Mouse (Mus musculus) spleen, postnatal 36 days (tissue): Measurements from ENCODE around the gene Mis18a.

Source experiments
- DNase-seq, 2 experiments: peaks; one replicate each; pipeline ENCODE4 v3.0.0; 2022; ENCODE audit warnings: low spot score in 2 of 2, mixed read lengths in 1 of 2

Gene Mis18a

DNA sequence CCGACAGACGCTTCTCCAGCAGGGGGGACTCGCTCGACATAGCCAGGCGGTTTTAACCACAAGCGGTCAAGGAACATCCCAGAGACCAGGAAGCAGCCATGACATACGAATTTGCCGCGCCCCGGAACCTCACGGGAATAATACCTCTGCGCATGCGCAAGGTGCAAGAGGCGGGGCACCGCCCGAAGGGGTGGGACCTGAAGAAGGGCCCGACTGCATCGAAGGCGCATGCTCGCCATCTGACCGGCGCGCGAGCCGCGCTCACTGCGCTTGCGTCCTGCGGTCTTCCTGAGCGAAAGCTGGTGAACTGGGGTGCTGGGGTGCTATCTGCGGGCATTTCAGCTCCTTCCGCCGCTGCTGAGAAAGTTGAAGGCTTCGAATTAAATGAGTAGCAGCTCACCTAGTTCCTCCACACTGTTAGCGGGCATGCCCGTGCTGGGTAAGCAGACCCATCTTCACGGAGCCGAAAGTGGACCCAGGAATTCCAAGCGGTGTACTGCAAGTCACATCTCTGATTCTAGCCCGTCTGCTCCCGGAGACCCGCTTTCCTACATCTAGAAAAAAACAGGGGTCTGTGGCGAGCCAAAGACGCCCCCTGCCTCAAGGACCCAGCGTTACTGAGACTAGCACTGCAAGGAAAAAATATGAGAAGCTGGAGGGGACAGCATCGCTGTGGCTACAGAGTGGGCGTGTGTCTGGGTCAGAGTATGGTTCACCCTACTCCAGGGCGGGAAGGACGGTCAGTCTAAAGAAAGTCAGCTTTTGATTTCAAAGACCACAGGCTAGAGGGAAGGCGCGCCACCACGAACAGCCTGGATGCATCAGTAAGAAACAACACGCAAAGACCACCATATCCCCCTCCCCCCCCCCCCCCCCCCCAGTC lies at the start of gene Mis18a:
Gene Mis18a (minus strand): TSS at position 172 of the 883 bp plus-strand sequence.
- peak; percentile 94 to 95 for DNase-seq

DNA sequence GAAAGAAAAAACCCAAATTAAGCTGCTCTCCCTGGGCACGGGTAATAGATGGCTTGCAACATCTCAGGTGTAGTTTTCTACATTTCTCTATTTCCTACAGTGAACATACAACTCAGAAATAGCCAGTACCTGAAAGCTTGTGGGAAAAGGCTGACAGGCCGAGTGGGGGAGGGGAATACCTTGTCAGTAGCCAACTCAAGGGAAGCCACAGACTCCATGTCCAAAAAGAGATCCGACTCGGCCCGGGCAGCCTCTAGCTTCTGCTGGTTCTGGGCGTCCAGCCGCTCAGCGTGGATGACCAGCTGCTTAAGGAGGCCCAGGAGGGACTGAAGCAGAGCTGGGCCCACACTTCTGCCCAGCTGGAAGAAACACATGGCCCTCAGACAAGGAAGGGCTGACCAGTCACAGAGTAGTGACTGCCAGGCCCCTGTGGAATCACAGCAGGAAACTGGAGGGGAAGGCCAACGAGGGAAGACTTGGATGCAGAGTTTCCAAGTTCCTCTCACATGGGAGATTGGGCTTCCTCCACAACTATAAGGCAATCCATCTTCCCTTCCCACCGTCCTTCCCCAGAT lies 48.8 kb upstream of the Mis18a start:
- no peak for DNase-seq

DNA sequence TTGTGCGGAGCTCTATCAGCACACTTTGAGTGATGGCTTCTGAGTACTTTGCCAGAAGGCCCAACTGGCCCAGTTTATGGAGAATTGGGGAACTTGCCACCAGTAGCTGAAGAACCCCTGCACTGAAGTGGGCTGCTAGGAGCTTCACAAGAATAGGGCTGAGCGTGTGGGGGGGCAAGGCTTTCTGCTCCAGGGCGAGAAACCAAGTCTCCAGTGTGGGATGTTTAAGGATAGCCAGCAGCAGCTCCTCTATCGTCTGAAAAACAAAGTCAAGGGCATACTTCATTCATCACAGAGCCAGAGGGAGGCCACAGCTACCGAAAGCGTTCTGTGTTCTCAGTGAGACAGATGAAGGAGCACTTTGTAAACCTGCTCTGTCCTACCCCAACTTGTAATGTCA lies 47.4 kb upstream of the Mis18a start:
- no peak for DNase-seq

DNA sequence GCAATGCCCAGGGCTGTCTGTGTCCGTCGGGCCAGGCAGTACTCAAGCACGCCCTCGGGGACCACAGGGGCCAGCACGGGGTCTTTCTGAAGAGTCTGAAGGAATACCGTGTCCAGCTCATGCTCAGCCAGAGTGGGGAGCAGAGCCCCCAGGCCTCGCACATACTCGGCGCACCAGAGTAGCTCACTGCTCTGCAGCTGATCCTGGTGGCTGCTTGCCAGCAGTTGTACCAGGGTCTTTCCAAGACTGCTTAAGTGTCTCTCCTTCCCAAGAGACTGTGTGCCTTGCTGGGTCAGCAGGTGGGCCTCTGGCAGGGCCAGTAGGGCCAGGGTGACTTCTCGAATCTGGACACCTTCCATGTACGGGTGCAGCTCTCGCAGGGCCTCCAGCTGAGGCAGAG lies 47.0 kb upstream of the Mis18a start:
- no peak for DNase-seq

DNA sequence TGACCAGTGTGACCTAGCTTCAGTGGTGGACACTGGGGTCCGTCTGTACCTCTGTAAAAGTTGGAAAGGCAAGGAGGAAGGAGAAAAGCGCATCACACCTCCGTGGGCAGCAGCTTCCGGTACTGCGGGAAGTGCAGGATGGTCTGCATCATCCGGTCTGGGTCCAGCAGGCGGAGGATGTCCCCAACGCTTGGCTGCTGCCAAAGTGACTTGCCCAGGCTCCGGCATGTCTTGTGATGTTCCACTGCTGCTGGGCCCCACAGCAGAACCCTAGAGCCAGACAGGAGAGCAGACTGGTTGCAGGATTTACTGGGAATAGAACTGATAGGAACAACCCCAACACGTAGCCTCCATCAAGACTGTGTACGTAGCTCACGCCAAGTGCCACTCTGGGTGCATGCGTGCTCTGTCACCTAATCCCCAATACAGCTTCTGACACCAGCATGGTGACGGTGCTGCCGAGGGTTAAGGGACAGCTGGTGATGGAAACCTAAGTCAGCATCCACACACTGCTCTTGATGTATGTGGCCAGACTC lies 39.8 kb upstream of the Mis18a start:
- DNase-seq: no peak

DNA sequence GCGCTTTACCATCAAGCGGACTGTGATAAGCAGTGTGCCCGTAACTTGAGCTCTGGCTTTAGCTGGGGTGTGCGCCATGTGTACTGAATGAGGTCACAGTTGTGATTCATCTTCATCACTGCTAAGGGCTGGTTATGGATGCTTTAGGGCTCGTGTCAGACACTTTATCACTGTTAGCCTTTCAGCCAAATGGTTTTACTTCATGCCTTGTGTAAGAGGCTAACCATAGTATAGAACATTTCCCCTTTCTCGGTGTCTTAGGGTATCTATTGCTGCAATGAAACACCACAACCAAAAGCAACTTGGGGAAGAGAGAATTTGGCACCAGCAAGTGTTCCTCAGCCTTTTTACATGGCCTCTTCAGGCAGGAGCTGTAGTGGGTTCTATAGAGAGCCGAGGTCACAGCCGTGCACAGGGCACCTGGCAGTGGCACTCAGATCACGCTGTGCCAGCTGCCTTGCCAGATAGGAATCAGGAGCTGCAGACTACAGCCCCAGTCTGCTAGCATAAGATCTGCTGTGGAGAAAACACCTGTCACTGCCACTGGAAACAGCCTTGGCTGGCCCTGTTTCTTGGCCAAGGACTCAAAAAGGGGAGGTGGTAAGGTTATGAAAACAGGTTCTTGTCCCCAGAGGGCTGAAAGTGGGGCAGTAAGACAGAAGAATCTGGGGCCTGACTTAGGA lies 38.1 kb upstream of the Mis18a start:
- DNase-seq: peak; percentile 8 to 20

DNA sequence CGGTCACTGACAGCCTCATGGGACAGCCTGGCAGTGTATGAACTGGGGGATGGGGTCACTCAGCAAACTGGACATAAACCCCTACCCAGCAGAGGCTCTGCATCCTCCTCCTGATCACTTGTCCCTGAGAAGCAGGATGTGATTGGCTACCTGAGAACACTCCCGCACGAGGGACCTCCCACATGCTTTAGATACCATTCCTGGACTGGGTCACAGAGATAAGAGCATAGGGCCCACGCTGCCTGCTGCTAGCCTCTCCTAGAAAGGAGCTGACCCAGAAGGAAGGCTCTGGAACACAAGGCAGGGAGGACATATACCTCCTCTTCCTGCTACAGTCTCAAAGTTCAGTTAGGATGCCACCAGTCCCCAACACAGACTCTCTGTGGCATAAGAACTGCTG lies 33.3 kb upstream of the Mis18a start:
- peak; percentile 41 to 61 for DNase-seq

DNA sequence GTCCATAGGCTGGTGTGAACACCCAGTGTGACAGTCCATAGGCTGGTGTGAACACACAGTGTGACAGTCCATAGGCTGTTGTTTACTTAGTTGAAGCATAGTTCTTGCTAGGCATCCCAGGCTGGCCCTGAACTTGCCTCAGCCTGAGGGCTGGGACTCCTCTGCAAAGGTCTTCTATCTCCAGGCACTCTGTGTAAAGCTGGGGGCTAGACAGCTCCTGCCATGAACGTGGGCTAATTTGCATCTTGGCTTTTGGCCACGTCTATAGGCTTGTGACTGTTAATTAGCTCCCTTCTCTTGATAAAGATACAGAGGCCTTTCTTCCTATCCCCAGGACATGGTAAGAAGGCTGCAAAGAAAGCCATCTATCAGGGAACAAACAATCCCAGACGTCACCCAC lies 32.1 kb upstream of the Mis18a start:
- DNase-seq: no peak

DNA sequence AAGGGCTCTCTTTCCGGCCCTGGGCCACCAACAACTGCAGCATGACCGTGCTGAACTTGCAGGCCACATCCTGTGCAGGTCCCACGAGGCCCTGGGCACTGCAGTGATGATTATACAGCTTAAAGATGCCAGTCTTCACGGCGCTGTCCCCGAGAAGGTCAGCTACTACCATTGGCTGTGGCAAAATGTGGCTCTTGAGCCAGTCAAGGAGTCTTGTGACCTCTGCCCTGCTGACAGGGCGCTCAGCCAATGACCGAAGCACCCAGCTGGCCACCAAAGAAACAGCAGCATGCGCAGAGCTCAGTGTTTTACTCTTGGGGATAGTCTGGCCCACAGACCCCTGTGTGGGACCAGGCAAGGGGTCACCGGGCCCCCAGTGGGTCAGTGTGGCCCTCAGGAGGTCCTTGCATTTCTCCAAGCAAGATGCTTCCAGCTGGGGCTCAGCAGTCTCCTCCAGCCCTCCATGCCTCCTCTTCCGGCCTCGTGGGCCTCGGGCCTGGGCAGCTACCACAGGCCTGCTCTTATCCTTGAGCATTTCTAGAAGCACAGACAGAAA lies 26.3 kb upstream of the Mis18a start:
- DNase-seq: no peak

DNA sequence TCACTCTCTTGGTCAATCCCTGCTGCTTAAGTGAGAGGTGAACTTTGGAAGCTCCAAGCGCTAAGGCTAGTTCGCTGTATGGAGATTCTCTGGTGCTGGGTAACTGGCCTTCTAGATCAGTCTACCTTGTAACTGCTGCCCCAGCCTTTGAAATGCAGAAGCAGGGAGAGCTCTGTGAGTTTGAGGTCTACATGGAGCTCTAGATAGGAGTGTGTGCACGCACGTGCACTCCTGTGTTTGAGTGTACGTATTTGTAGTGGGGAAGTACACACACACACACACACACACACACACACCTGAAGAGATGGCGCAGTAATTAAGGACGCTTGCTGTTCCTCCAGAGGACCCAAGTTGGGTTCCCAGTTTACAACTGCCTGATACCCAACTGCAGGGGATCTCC lies 21.0 kb upstream of the Mis18a start:
- DNase-seq: no peak

DNA sequence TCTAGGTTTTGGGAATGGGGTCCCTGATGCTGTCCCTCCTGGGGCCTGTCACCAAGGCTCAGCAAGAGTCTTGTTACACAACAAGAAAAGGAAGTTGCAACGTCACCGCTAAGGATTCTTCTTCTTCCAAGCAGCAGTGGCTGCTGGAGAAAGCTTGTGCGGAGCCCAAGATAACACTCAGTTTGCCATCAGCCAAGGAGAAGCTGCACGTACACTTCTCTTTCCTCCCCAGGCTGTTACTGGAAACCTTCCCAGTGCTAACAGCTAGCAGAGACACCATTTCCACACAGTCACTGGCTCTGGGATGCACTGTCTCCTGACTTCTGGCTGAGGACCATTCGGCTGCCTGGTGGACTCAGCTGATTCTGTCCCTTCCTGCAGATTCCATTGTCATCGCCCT lies 19.9 kb upstream of the Mis18a start:
- no peak for DNase-seq

DNA sequence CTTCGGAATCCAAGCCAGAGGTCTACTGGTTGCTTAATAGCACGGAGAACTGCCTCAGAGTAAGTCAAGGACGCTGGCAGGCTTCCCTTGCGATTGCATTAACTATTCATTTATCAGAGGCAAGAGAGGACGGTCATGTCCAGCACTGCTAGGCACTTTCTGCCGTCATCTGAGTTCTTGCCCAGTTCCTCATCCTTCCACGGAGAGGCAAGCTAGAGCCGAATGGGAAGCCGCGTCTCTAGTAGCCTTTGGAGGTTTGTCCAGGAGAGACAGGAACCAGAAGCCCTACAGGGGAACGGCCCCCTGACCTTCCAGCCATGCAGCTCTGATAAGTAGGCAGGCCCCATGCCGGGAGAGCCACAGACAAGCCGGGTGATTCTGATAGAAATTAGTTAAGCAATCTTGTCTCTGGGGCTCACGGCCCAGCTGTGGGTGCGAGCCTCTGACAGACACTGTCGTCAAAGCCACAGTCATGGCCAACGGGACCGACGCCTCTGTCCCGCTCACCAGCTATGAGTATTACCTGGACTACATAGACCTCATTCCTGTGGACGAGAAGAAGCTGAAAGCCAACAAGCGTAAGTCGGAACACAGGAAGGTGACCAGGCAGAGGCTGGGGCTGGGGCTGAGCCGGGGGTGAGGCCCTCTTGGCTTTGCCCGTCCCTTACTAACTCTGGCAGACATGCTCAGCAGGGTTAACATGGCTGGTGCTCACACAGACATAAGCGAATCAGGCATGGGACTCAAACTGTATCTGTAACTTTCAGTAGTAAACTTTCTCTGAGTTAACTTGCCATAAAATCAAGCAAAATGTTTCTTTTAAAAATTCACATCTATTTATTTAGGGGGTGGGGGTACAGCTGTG lies 11.1 kb upstream of the Mis18a start, which contains the start of gene Mrap:
Gene Mrap (plus strand): TSS at position 116 of the 865 bp plus-strand sequence.
- DNase-seq: no peak

DNA sequence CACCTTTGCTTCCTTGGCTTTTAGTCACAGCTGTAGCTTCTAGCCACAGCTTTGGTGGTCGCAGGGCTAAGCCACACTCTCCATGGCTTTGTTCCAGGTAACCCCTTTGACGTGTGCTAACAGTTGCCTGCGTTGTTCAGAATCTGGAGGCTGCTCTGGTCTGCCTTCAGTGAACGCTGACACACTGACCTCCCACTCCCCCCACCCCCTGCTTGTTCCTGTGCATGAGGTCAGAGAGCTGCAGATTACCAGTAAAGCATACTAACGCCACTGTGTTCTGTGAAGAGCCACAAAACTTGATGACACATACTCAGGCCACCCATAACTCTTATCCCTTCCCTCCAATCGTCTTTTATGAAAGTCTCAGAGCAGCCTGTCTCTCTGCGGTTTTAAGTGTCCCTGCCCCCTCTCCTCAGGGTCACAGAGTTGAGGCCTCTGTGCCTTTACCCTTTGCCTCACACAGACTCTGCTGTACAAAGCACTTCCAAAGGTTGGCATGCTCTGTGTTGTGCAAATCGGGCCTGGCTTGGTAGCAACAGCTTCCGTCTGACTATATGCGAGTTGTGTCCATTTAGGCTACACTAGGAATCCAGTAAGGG lies 9.6 kb upstream of the Mis18a start:
- DNase-seq: no peak

DNA sequence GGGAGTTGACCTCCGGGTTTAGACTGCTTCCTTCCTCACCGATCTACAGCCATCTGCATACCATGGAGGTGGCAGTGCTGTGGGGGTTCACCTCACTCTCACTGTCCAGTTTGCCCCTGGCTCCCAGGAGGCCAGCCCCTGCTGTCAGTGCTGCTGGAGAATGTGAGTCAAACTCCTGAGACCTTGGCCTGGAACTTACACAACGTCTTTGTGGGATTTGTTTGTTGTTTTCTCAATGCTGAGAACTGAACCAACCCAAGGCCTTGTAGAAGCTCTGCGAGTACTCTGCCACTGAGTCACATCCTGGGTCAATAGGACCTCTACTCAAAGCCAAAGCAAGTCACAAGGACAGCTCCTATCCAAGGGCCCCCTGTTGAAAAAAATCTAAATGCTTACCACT lies 8.4 kb upstream of the Mis18a start:
- DNase-seq: no peak

DNA sequence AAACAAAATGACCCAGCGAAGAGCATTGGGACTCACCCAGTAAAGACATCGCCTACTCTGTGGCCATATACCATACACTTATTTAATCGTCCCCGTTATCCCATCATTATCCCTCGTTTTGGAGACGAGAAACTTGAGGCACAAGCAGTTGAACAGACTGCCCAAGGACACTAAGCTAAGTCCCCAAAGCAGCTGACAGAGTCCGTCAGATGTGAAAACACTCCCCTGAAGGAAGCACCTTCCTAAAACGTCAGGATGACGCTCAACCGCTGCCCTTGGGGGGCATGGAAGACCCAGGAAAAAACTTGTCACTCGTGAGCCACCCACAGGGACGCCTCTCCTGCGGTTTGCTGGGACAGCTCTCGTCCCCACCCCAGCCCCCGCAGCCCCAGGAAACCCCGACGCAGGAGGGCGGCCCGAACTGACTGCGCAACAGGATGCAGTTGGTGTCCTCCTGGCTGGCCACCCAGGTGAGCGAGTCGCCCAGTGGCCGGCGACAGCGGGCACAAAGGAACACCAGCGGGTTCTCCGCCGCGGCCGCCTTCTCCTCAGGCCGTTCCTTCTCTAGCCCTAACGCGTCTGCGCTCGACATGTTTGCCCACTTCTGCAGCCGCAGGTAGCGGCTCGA lies 490 bp downstream of the Mis18a start:
- no peak for DNase-seq

DNA sequence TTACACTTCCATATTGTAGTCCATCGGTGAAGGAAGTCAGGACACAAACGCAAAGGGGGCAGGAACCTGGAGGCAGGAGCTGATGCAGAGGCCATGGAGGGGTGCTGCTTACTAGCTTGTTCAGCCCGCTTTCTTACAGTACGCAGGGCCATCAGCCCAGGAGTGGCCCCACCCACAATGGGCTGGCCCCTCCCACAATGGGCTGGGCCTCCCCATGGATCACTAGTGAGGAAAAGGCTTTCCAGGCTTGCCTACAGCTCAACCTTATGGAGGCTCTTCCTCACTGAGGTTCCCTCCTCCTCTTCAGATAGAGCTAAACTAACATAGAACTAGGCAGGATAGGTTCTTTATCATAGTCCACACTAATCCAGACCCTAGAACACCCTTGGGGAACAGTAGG lies 3.2 kb downstream of the Mis18a start:
- DNase-seq: no peak

DNA sequence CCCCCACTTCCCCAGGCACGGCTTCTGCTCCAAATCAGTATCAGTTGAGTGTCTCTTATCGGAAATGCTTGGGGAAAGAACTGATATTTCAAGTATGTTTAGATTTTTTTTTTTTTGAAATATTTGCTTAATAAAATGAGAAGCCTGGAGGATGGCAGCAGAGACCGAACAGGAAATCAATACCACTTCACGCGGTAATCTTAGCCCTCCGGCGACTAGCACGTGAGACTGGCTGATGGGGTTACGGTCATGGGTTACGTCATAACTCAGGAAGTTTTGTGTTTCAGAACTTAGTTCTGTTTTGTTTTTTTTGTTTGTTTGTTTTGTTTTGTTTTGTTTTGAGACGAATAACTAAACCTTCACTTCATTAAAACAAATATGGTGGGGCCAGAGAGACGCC lies 16.9 kb downstream of the Mis18a start:
- no peak for DNase-seq

DNA sequence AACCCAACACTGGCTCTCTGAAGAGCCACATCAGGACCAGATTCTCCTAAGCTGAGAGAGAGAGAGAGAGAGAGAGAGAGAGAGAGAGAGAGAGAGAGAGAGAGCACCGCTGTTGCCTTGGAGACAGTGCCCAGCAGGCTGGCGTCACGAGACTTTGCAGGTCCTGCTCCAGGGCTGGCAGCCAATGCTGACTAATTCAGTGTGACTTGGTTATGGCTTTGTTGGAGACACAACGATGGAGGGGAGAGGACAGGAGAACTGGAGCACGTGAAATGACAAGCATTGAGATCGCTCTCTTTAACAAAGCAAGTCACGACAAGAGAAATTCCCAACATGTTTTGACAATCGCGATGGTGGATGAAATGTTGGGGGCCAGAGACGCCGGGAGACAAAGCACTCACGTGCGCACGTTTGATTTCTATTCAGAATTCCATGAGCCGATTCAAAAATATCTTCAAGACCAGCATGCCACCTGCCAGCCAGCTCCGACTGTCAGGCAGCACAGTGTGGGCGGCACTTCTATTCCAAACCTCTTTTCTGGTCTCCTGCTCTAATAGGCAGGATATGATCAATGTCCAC lies 17.4 kb downstream of the Mis18a start:
- DNase-seq: no peak

DNA sequence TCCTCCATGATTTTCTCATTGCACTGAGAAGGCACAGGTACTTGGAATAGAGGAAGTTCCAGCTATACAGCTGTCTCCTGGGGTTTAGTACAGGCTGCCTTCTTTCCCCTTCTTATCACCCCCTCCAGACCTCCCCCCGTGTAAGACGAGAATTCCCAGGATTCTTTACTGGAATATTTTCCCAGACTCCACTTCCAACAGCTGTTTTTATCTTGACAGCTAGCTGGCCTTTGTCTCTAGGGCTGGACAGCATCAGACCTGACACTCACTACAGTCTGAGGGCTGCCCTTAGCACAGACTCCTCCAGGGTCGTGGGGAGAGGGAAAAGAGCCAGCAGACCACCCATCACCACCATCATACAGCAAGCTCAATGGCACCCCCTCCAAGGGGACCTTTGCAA lies 20.9 kb downstream of the Mis18a start:
- DNase-seq: no peak
